Mouse (Mus musculus) CH12F3 (cell line): Measurements from ENCODE around the gene Arhgap15.

Experiments used
- in situ Hi-C: fragments of 300-500 bp; cut with MboI; formaldehyde crosslinking; loops from 2 replicates; pipeline ENCODE4 v1.14.3; 2020; ENCODE audit warnings: low sequenced_read_pairs

Gene Arhgap15

GRCm38 (mm10) chr2:43782157-43782556, 33.5 kb downstream of the Arhgap15 start:
- in situ Hi-C loops: no loop called here

- in situ Hi-C loops: no loop called here
These were observed 35.4 kb downstream of the Arhgap15 start for GRCm38 (mm10) chr2:43783759-43784735.

- in situ Hi-C loops: no loop called here
These were observed 37.5 kb downstream of the Arhgap15 start for GRCm38 (mm10) chr2:43786101-43786500.

- in situ Hi-C loops: no loop called here
These were observed 38.5 kb downstream of the Arhgap15 start for GRCm38 (mm10) chr2:43787141-43787540.

GRCm38 (mm10) chr2:43788484-43788883, 39.9 kb downstream of the Arhgap15 start:
- in situ Hi-C loops: no loop called here

- in situ Hi-C loops: no loop called here
These were observed 41.5 kb downstream of the Arhgap15 start for GRCm38 (mm10) chr2:43790049-43790693.

- in situ Hi-C loops: no loop called here
These were observed 43.0 kb downstream of the Arhgap15 start for GRCm38 (mm10) chr2:43791575-43791974.

GRCm38 (mm10) chr2:43793105-43793504, 44.5 kb downstream of the Arhgap15 start:
- in situ Hi-C loops: no loop called here

GRCm38 (mm10) chr2:43794700-43795099, 46.1 kb downstream of the Arhgap15 start:
- in situ Hi-C loops: no loop called here

- in situ Hi-C loops: no loop called here
These were observed 47.8 kb downstream of the Arhgap15 start for GRCm38 (mm10) chr2:43796448-43796847.

GRCm38 (mm10) chr2:43805960-43806744, 57.5 kb downstream of the Arhgap15 start:
- in situ Hi-C loops: no loop called here

GRCm38 (mm10) chr2:43815896-43816787, 67.5 kb downstream of the Arhgap15 start:
- in situ Hi-C loops: no loop called here

- in situ Hi-C loops: no loop called here
These were observed 68.4 kb downstream of the Arhgap15 start for GRCm38 (mm10) chr2:43816788-43817581.

GRCm38 (mm10) chr2:43835931-43836330, 87.3 kb downstream of the Arhgap15 start:
- in situ Hi-C loops: no loop called here

GRCm38 (mm10) chr2:43841644-43842043, 93.0 kb downstream of the Arhgap15 start:
- in situ Hi-C loops: no loop called here

- in situ Hi-C loops: no loop called here
These were observed 102.6 kb downstream of the Arhgap15 start for GRCm38 (mm10) chr2:43851195-43851594.

GRCm38 (mm10) chr2:43862709-43863108, 114.1 kb downstream of the Arhgap15 start:
- in situ Hi-C loops: no loop called here

GRCm38 (mm10) chr2:43902403-43902973, 153.9 kb downstream of the Arhgap15 start:
- in situ Hi-C loops: no loop called here

- in situ Hi-C loops: no loop called here
These were observed 158.9 kb downstream of the Arhgap15 start for GRCm38 (mm10) chr2:43907496-43907895.
